Mouse (Mus musculus) C2C12 (cell line): ENCODE measurements around the gene Gm11077.

Experiments
- CEBPB ChIP-seq: IDR thresholded peaks from one replicate; pipeline ENCODE4 v1.6.1; 2011; ENCODE audit warnings: low read depth, mild to moderate bottlenecking, control low read depth, moderate library complexity
- CTCF ChIP-seq: IDR thresholded peaks from one replicate; pipeline ENCODE4 v1.5.1; 2011; ENCODE audit not compliant: control insufficient read depth, insufficient read depth, insufficient read length
- FOSL1 ChIP-seq: IDR thresholded peaks from one replicate; pipeline ENCODE4 v1.8.0; 2011; ENCODE audit warnings: mild to moderate bottlenecking, low read length; ENCODE audit not compliant: poor library complexity, insufficient read depth, severe bottlenecking
- MAX ChIP-seq: IDR thresholded peaks from one replicate; pipeline ENCODE4 v1.6.1; 2011; ENCODE audit warnings: mild to moderate bottlenecking, control low read depth
- MYOD1 ChIP-seq: IDR thresholded peaks from one replicate; pipeline ENCODE4 v1.6.1; 2011; ENCODE audit warnings: low read depth; ENCODE audit not compliant: control insufficient read depth, insufficient read length
- MYOG ChIP-seq: IDR thresholded peaks from one replicate; pipeline ENCODE4 v1.6.1; 2011; ENCODE audit not compliant: control insufficient read depth, insufficient read length; ENCODE audit errors: extremely low read depth
- USF1 ChIP-seq: IDR thresholded peaks from one replicate; pipeline ENCODE4 v1.6.1; 2011; ENCODE audit warnings: low read depth, mild to moderate bottlenecking, control low read depth, moderate library complexity

GRCm38 (mm10) chr6:140682829-140683228 lies 46.3 kb upstream of the Gm11077 start:
- TF ChIP-seq MYOG (no peak), CTCF (no peak), MAX (no peak), CEBPB (no peak), FOSL1 (no peak), MYOD1 (no peak), USF1 (no peak)
